Mouse (Mus musculus): ENCODE measurements around the gene Slc9b2.

The Slc9b2 gene

GRCm38 (mm10) chr3:135307411-135308259, at the start of gene Slc9b2:
Gene Slc9b2 (plus strand): TSS chr3:135307700.
- DNase-seq (ENCODE audit: low read depth, low spot score), result no peak

- DNase-seq (ENCODE audit: low read depth, low spot score), result no peak
These were observed 48.6 kb upstream of the Slc9b2 start for GRCm38 (mm10) chr3:135258919-135259318.

- no peak for DNase-seq (ENCODE audit: low read depth, low spot score)
These were observed 47.3 kb upstream of the Slc9b2 start for GRCm38 (mm10) chr3:135260233-135260632.

- no peak for DNase-seq (ENCODE audit: low read depth, low spot score)
These were observed 38.9 kb upstream of the Slc9b2 start for GRCm38 (mm10) chr3:135268616-135269015.

- DNase-seq (ENCODE audit: low read depth, low spot score), result no peak
These were observed 38.0 kb upstream of the Slc9b2 start for GRCm38 (mm10) chr3:135269391-135269990.

GRCm38 (mm10) chr3:135272627-135273026, 34.9 kb upstream of the Slc9b2 start:
- no peak for DNase-seq (ENCODE audit: low read depth, low spot score)

GRCm38 (mm10) chr3:135273047-135273446, 34.5 kb upstream of the Slc9b2 start:
- DNase-seq (ENCODE audit: low read depth, low spot score), result no peak

GRCm38 (mm10) chr3:135280160-135280559, 27.3 kb upstream of the Slc9b2 start:
- DNase-seq (ENCODE audit: low read depth, low spot score), result no peak

- peak; percentile 84 for DNase-seq (ENCODE audit: low read depth, low spot score)
These were observed 26.7 kb upstream of the Slc9b2 start, which contains the start of gene Bdh2 for GRCm38 (mm10) chr3:135280669-135281415. Gene Bdh2 (plus strand): TSS chr3:135281221.

GRCm38 (mm10) chr3:135281701-135282100, 25.8 kb upstream of the Slc9b2 start:
- no peak for DNase-seq (ENCODE audit: low read depth, low spot score)

GRCm38 (mm10) chr3:135285256-135285655, 22.2 kb upstream of the Slc9b2 start:
- DNase-seq (ENCODE audit: low read depth, low spot score), result no peak

GRCm38 (mm10) chr3:135285807-135286206, 21.7 kb upstream of the Slc9b2 start:
- DNase-seq (ENCODE audit: low read depth, low spot score), result no peak

GRCm38 (mm10) chr3:135288138-135288750, 19.3 kb upstream of the Slc9b2 start:
- DNase-seq (ENCODE audit: low read depth, low spot score), result no peak

- DNase-seq (ENCODE audit: low read depth, low spot score), result no peak
These were observed 18.4 kb upstream of the Slc9b2 start for GRCm38 (mm10) chr3:135289148-135289547.

- DNase-seq (ENCODE audit: low read depth, low spot score), result peak; percentile 60
These were observed 17.1 kb upstream of the Slc9b2 start for GRCm38 (mm10) chr3:135290249-135290894.

- DNase-seq (ENCODE audit: low read depth, low spot score), result no peak
These were observed 13.8 kb upstream of the Slc9b2 start for GRCm38 (mm10) chr3:135293703-135294102.

GRCm38 (mm10) chr3:135295559-135295958, 11.9 kb upstream of the Slc9b2 start:
- DNase-seq (ENCODE audit: low read depth, low spot score), result no peak

GRCm38 (mm10) chr3:135298560-135298959, 8.9 kb upstream of the Slc9b2 start:
- no peak for DNase-seq (ENCODE audit: low read depth, low spot score)

GRCm38 (mm10) chr3:135300081-135300480, 7.4 kb upstream of the Slc9b2 start:
- DNase-seq (ENCODE audit: low read depth, low spot score), result no peak

GRCm38 (mm10) chr3:135304060-135304459, 3.4 kb upstream of the Slc9b2 start:
- no peak for DNase-seq (ENCODE audit: low read depth, low spot score)

GRCm38 (mm10) chr3:135304566-135304965, 2.9 kb upstream of the Slc9b2 start:
- DNase-seq (ENCODE audit: low read depth, low spot score), result no peak
